Mouse (Mus musculus) right cerebral cortex, postnatal 4 days (tissue): ENCODE measurements around the gene Cdkn2d.

Experiments
- DNase-seq: peaks from one replicate; pipeline ENCODE4 v3.0.0-alpha.2; 2022

Gene Cdkn2d

DNA sequence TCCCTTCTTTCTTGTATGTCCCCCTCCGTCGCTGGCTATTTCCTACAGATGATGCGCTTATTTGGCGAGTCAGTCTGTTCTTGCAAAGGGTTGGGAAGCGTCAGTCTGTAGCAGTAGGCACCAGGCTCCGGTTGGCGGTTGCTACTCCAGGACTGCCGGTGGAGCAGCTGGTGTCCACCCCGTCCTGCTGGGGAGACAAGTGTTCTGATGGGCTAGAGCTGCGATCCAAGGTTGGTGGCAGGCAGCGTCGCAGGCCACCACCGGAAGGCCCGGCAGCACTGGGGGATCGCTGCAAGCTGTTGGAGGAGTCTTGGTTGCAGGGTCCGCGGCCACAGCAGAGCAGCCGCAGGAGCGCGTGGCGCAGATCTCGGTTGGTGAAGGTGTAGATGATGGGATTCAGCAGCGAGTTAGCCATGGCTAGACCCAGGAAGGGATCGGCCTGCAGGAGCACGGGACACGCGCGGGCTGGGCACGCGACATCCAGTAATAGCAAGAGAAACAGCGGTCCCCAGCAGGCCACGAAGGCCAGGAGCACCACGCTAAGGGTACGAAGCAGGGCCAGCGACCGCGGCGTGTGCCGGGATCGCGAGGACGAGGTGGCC is 47.3 kb downstream of the Cdkn2d start:
- no peak for DNase-seq

DNA sequence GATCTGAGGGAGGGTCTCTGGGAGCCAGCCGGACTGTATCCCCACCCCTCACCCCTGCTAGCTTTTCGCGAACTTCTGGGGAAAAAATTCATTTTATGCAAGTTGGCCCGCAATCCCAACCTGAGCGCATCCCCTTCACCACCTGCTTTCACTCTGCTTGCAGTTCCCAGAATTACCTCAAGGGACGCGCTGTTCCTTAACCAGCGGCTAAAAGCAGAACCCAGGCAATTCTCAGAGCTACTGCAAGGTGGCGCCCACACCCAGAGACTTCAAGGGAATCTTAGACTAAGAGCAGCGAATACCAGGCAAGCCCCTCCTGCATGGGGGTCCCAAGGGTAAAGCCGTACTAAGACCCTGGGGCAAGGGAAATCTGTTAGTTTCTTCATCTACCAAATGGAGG is 49.9 kb downstream of the Cdkn2d start:
- DNase-seq = peak; percentile 83

DNA sequence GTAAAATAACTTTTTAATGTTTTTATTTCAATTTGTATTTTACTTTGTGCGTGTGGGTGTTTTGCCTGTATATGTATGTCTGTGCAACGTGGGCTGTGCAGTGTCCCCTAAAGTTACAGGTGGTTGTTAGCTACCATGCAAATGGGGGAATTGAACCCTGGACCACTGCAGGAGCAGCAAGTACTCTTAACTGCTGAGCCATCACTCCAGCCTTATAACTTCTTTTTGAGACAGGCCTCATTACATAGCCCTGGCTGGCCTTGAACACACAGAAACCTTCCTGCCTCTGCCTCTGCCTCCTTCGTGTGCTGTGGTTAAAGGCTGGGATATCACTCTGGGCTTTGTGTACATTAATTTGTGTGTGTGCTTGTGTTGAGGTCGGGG is 51.8 kb downstream of the Cdkn2d start:
- DNase-seq = no peak

GRCm38 (mm10) chr9:21238733-21239464 is 52.3 kb downstream of the Cdkn2d start, which contains the start of gene Keap1:
TSS of gene Keap1 (minus strand) at chr9:21239361.
- peak; percentile 71 for DNase-seq
